Mouse (Mus musculus) forebrain, embryonic 11.5 days (tissue): ENCODE data around the gene 1700122O11Rik. TPM values are rescaled to one million over a fixed set of nuclear protein-coding genes. Genes with fewer than 3 reads are reported as not detected.

Source experiments
- ATAC-seq: fragments of 200-750 bp; cut with Nextera tagmentation; replicated peaks from 2 replicates; pipeline ENCODE4 v1.8.0; 2017; ENCODE audit warnings: moderate TSS enrichment; ENCODE audit not compliant: low FRiP score
- DNase-seq: peaks from one replicate; pipeline ENCODE4 v3.0.0-alpha.2; 2017; ENCODE audit warnings: low spot score
- H3K27ac ChIP-seq: fragments of 300-500 bp; sonication (generic); 2 replicates; pipeline ENCODE4 v1.5.1; 2014; ENCODE audit warnings: low read depth, low read length
- H3K27me3 ChIP-seq: fragments of 300-500 bp; sonication (generic); 2 replicates; pipeline ENCODE4 v1.6.1; 2014; ENCODE audit warnings: mild to moderate bottlenecking, low read length, mixed read lengths; ENCODE audit not compliant: control insufficient read depth, insufficient read depth
- H3K36me3 ChIP-seq: fragments of 300-500 bp; sonication (generic); 2 replicates; pipeline ENCODE4 v1.6.1; 2014; ENCODE audit warnings: mild to moderate bottlenecking, low read length, moderate library complexity, mixed read lengths; ENCODE audit not compliant: control insufficient read depth, insufficient read depth
- H3K4me1 ChIP-seq: fragments of 300-500 bp; sonication (generic); replicated peaks from 2 replicates; pipeline ENCODE4 v1.6.1; 2014; ENCODE audit warnings: low read length, mixed read lengths; ENCODE audit not compliant: control insufficient read depth, insufficient read depth
- H3K4me2 ChIP-seq: fragments of 300-500 bp; sonication (generic); 2 replicates; pipeline ENCODE4 v1.6.1; 2014; ENCODE audit warnings: low read depth, mild to moderate bottlenecking, low read length, moderate library complexity, mixed read lengths; ENCODE audit not compliant: severe bottlenecking
- H3K4me3 ChIP-seq: fragments of 300-500 bp; sonication (generic); 2 replicates; pipeline ENCODE4 v1.5.1; 2014; ENCODE audit warnings: low read depth, low read length
- H3K9ac ChIP-seq: fragments of 300-500 bp; sonication (generic); 2 replicates; pipeline ENCODE4 v1.6.1; 2014; ENCODE audit warnings: low read length
- H3K9me3 ChIP-seq: fragments of 300-500 bp; sonication (generic); 2 replicates; pipeline ENCODE4 v1.6.1; 2016; ENCODE audit warnings: low read length, mixed read lengths; ENCODE audit not compliant: control insufficient read depth
- WGBS: fragments of 180-500 bp; shearing (Covaris S2); extraction: QIAGEN DNeasy Blood & Tissue Kit; methylation state at CpG from one replicate; pipeline ENCODE4 v1.1.7; 2014; 5-methylcytosine and 5-hydroxymethylcytosine counted together
- polyA plus RNA-seq: library from polyadenylated mRNA; unstranded; fragments of >200 nt; fragmentation: Nextera tagmentation; extraction: Ambion mirVana; gene quantifications from 2 replicates; pipeline ENCODE4 v1.2.1, GENCODE M21; 2014

1700122O11Rik gene
- polyA plus RNA-seq, 1 experiment from 2014 or later, result not detected

GRCm38 (mm10) chr17:47988074-47988473 lies 50.0 kb downstream of the 1700122O11Rik start:
- no peak for ATAC-seq
- WGBS, result 82% methylated on average over 8 of the region's 8 CpGs
- no peak overlapping the region for H3K4me3 ChIP-seq

More at GRCm38 (mm10) chr17:47988074-47988473, 50.0 kb downstream of the 1700122O11Rik start:
- DNase-seq, result no peak
- H3K36me3 ChIP-seq, result no peaks in the 10 kb centered on the region
- no peak overlapping the region for H3K9ac ChIP-seq
- H3K27ac ChIP-seq, result no peak overlapping the region
- no peaks in the 10 kb centered on the region for H3K27me3 ChIP-seq
- no peaks in the 10 kb centered on the region for H3K9me3 ChIP-seq
- H3K4me1 ChIP-seq, result peaks cover 13% of the 10 kb centered on the region
- H3K4me2 ChIP-seq, result no peak overlapping the region

Other genes with a start within 250 kb of the 1700122O11Rik start
- 20.6 and 23.6 TPM in 2 replicates for gene Mdfi, start 203.6 kb downstream of the 1700122O11Rik start, polyA plus RNA-seq
- 26.1 and 27.8 TPM in 2 replicates for gene Foxp4, start 113.6 kb downstream of the 1700122O11Rik start, polyA plus RNA-seq
- gene 1700067P10Rik, start 51.0 kb upstream of the 1700122O11Rik start, polyA plus RNA-seq, result not detected in 2 replicates
- gene 9830107B12Rik, start 108.0 kb upstream of the 1700122O11Rik start, polyA plus RNA-seq, result not detected in 2 replicates
- not detected in 2 replicates for gene A530064D06Rik, start 129.0 kb upstream of the 1700122O11Rik start, polyA plus RNA-seq
- gene Trem1, start 194.5 kb upstream of the 1700122O11Rik start, polyA plus RNA-seq, result 0.12 TPM in 1 of 2 replicates, not detected in the other
- gene Trem3, start 209.5 kb upstream of the 1700122O11Rik start, polyA plus RNA-seq, result not detected in 2 replicates
- gene Treml4, start 226.0 kb upstream of the 1700122O11Rik start, polyA plus RNA-seq, result not detected in 2 replicates